Mouse (Mus musculus): ENCODE data around the gene Lrig2.

Gene Lrig2

GRCm38 (mm10) chr3:104378228-104378627 lies 133.5 kb downstream of the Lrig2 start:
- in situ Hi-C loops (cut with MseI, MboI) = no loop called here

GRCm38 (mm10) chr3:104373907-104374306 lies 137.8 kb downstream of the Lrig2 start:
- in situ Hi-C loops (cut with MseI, MboI) = no loop called here

- in situ Hi-C loops (cut with MseI, MboI) = no loop called here
These were observed 139.3 kb downstream of the Lrig2 start for GRCm38 (mm10) chr3:104372374-104372773.

GRCm38 (mm10) chr3:104367912-104368311 lies 143.8 kb downstream of the Lrig2 start:
- in situ Hi-C loops (cut with MseI, MboI) = no loop called here

GRCm38 (mm10) chr3:104361814-104362213 lies 149.9 kb downstream of the Lrig2 start:
- in situ Hi-C loops (cut with MseI, MboI) = no loop called here

GRCm38 (mm10) chr3:104360325-104360724 lies 151.4 kb downstream of the Lrig2 start:
- in situ Hi-C loops (cut with MseI, MboI) = no loop called here

GRCm38 (mm10) chr3:104359225-104360135 lies 152.2 kb downstream of the Lrig2 start:
- in situ Hi-C loops (cut with MseI, MboI) = no loop called here

GRCm38 (mm10) chr3:104358747-104359146 lies 153.0 kb downstream of the Lrig2 start:
- in situ Hi-C loops (cut with MseI, MboI) = no loop called here

GRCm38 (mm10) chr3:104356106-104356505 lies 155.6 kb downstream of the Lrig2 start:
- in situ Hi-C loops (cut with MseI, MboI) = no loop called here

GRCm38 (mm10) chr3:104353884-104354283 lies 157.8 kb downstream of the Lrig2 start:
- in situ Hi-C loops (cut with MseI, MboI) = no loop called here

- in situ Hi-C loops (cut with MseI, MboI) = no loop called here
These were observed 159.2 kb downstream of the Lrig2 start for GRCm38 (mm10) chr3:104352358-104353060.

- in situ Hi-C loops (cut with MseI, MboI) = no loop called here
These were observed 161.3 kb downstream of the Lrig2 start for GRCm38 (mm10) chr3:104350253-104350945.

- in situ Hi-C loops (cut with MseI, MboI) = no loop called here
These were observed 161.9 kb downstream of the Lrig2 start for GRCm38 (mm10) chr3:104349847-104350228.

GRCm38 (mm10) chr3:104349203-104349846 lies 162.4 kb downstream of the Lrig2 start:
- in situ Hi-C loops (cut with MseI, MboI) = no loop called here

All from mouse trophoblast stem cell (cell line).